Mouse (Mus musculus) ES-Bruce4 (cell line): Measurements from ENCODE around the gene Glce. TPM values are rescaled to one million over a fixed set of nuclear protein-coding genes. Genes with fewer than 3 reads are reported as not detected.

Source experiments
- H3K27ac ChIP-seq: 2 replicates; pipeline ENCODE4 v1.5.1; 2012; ENCODE audit warnings: low read length, inconsistent platforms; ENCODE audit not compliant: insufficient read depth
- H3K27me3 ChIP-seq: 2 replicates; pipeline ENCODE4 v1.6.1; 2012; ENCODE audit warnings: mild to moderate bottlenecking, low read length, inconsistent platforms; ENCODE audit not compliant: control insufficient read depth, poor library complexity, insufficient read depth, severe bottlenecking
- H3K36me3 ChIP-seq: 2 replicates; pipeline ENCODE4 v1.6.1; 2012; ENCODE audit warnings: inconsistent platforms, mild to moderate bottlenecking, low read length, moderate library complexity; ENCODE audit not compliant: control insufficient read depth, poor library complexity, insufficient read depth, severe bottlenecking
- H3K4me1 ChIP-seq: one replicate; pipeline ENCODE4 v1.8.1; 2011; ENCODE audit warnings: low read length; ENCODE audit not compliant: control insufficient read depth, insufficient read depth
- H3K4me3 ChIP-seq: 2 replicates; pipeline ENCODE4 v1.5.1; 2011; ENCODE audit warnings: low read depth, mild to moderate bottlenecking, low read length
- H3K9ac ChIP-seq: 2 replicates; pipeline ENCODE4 v1.6.1; 2012; ENCODE audit warnings: low read depth, mild to moderate bottlenecking, inconsistent platforms; ENCODE audit not compliant: poor library complexity, severe bottlenecking
- H3K9me3 ChIP-seq: replicated peaks from 2 replicates; pipeline ENCODE4 v1.6.1; 2012; ENCODE audit warnings: mild to moderate bottlenecking, low read length, inconsistent platforms; ENCODE audit not compliant: control insufficient read depth, poor library complexity, insufficient read depth, severe bottlenecking
- CTCF ChIP-seq: IDR thresholded peaks from one replicate; pipeline ENCODE4 v1.8.1; 2011; ENCODE audit warnings: low read depth, low read length
- EP300 ChIP-seq: IDR thresholded peaks from 2 replicates; pipeline ENCODE4 v1.6.1; 2011; ENCODE audit warnings: low read depth, low read length; ENCODE audit not compliant: insufficient read depth
- POLR2A ChIP-seq: IDR thresholded peaks from one replicate; pipeline ENCODE4 v1.8.1; 2011; ENCODE audit warnings: low read length; ENCODE audit not compliant: insufficient read depth
- polyA plus RNA-seq: library from polyadenylated mRNA; stranded (reverse); fragments of >200 nt; gene quantifications from 2 replicates; pipeline ENCODE4 v1.2.4, GENCODE M21; 2011; ENCODE audit warnings: low read depth; ENCODE audit not compliant: missing spikeins, insufficient read depth, insufficient read length

Gene Glce
- polyA plus RNA-seq, 1 experiment: 19.9 TPM

GRCm38 (mm10) chr9:62022961-62023680, 99.3 kb downstream of the Glce start:
- no peaks in the 10 kb centered on the region for H3K4me1 ChIP-seq
- H3K36me3 ChIP-seq: no peaks in the 10 kb centered on the region
- no peak overlapping the region for H3K27ac ChIP-seq
- no peak for TF ChIP-seq POLR2A
- no peak for TF ChIP-seq EP300
- TF ChIP-seq CTCF: no peak
- H3K27me3 ChIP-seq: no peaks in the 10 kb centered on the region
- H3K4me3 ChIP-seq: no peak overlapping the region
- H3K9ac ChIP-seq: no peak overlapping the region
- no peaks in the 10 kb centered on the region for H3K9me3 ChIP-seq

DNA sequence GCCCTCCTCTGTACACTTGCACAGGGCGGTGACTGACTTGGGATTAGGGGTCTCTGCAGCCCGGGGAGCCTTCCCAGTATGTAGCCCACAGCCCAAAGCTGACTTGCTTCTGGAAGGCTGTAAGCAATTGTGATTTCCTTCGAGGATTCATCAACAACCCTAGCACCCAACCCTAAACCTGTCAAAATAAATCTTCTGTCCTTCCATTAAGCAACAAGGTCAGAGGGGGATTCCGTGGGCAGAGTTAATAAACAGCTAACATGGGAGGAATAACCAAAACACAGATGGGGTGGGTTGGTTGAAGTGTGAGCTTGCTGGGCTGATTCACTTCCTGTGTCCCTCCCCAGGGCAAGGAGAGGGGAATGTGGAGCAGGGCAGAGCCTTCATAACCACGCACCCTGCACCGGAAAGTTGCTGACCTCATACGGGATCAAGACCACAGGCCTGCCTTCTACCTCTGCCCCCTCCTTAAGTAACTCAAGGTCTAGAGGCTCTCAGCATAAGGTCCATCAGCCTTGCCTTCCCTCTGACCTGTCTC, 100.8 kb downstream of the Glce start:
- H3K4me1 ChIP-seq: no peaks in the 10 kb centered on the region
- TF ChIP-seq EP300: no peak
- TF ChIP-seq CTCF: no peak
- TF ChIP-seq POLR2A: no peak
- H3K9ac ChIP-seq: no peak overlapping the region
- no peak overlapping the region for H3K4me3 ChIP-seq
- H3K36me3 ChIP-seq: no peaks in the 10 kb centered on the region
- no peaks in the 10 kb centered on the region for H3K27me3 ChIP-seq
- H3K27ac ChIP-seq: no peak overlapping the region
- H3K9me3 ChIP-seq: no peaks in the 10 kb centered on the region

DNA sequence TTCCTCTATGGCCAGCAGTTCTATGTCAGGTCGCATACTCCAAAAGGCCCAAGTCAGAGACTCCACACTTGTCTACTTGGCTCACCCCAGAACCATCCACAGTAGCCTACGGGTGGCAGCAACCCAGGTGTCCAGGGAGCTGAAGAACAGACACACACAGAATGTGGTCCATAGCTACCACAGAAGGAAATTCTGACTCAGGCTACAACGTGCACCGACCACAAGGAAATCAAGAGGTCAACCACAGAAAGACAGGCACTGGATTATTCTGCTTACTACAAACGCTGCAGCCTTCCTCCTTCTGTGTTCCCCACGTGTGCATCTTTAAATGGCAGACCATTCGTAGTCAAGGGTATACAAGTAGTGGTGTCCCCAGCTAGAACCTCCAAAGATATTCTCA, 102.2 kb downstream of the Glce start:
- no peak for TF ChIP-seq POLR2A
- Histone ChIP-seq H3K36me3 (no peaks in the 10 kb centered on the region), H3K27me3 (no peaks in the 10 kb centered on the region), H3K9ac (no peak overlapping the region), H3K27ac (no peak overlapping the region), H3K4me1 (no peaks in the 10 kb centered on the region), H3K4me3 (no peak overlapping the region), H3K9me3 (no peaks in the 10 kb centered on the region)

GRCm38 (mm10) chr9:62018229-62019093, 104.0 kb downstream of the Glce start:
- H3K4me3 ChIP-seq: no peak overlapping the region
- no peak overlapping the region for H3K9ac ChIP-seq
- H3K27me3 ChIP-seq: no peaks in the 10 kb centered on the region
- H3K4me1 ChIP-seq: no peaks in the 10 kb centered on the region
- H3K36me3 ChIP-seq: no peaks in the 10 kb centered on the region
- H3K9me3 ChIP-seq: no peaks in the 10 kb centered on the region
- TF ChIP-seq CTCF: no peak
- TF ChIP-seq POLR2A: no peak
- TF ChIP-seq EP300: no peak
- H3K27ac ChIP-seq: no peak overlapping the region

GRCm38 (mm10) chr9:62017329-62017728, 105.1 kb downstream of the Glce start:
- Histone ChIP-seq H3K36me3 (no peaks in the 10 kb centered on the region), H3K27me3 (no peaks in the 10 kb centered on the region), H3K9ac (no peak overlapping the region), H3K9me3 (no peaks in the 10 kb centered on the region), H3K4me3 (no peak overlapping the region), H3K4me1 (no peaks in the 10 kb centered on the region), H3K27ac (no peak overlapping the region)
- no peak for TF ChIP-seq POLR2A
- no peak for TF ChIP-seq EP300
- no peak for TF ChIP-seq CTCF

DNA sequence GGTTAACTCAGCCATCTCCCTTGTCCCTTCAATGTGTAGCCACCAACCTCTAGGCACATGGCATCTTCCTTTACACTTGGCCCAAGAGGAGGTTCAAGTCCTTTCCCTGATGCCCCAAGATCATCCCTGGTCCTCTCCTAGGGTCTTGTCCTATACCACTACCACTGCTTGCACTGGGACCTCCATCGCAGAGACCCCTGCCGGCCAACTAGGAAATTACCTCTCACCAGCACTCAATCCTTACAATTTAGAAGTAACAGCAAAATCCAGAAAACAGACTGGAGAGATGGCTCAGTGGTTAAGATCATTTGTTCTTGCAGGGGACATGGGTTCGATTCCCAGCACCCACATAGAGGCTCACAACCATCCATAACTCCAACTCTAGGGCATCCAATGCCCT, 107.0 kb downstream of the Glce start:
- Histone ChIP-seq H3K27ac (no peak overlapping the region), H3K36me3 (no peaks in the 10 kb centered on the region), H3K4me3 (no peak overlapping the region), H3K27me3 (no peaks in the 10 kb centered on the region), H3K4me1 (no peaks in the 10 kb centered on the region), H3K9ac (no peak overlapping the region), H3K9me3 (no peaks in the 10 kb centered on the region)
- TF ChIP-seq EP300 (no peak), CTCF (no peak), POLR2A (no peak)
